Mouse (Mus musculus): ENCODE measurements around the gene Fam167b.
"Not testable (repeated sequence)": the region's sequence is repeated elsewhere in the genome, so short reads cannot be mapped to it uniquely, and the experiment has no call there.

Gene Fam167b

GRCm38 (mm10) chr4:129561184-129561583 lies 17.2 kb downstream of the Fam167b start:
- no peak for DNase-seq (ENCODE audit: low read depth, low spot score)

DNA sequence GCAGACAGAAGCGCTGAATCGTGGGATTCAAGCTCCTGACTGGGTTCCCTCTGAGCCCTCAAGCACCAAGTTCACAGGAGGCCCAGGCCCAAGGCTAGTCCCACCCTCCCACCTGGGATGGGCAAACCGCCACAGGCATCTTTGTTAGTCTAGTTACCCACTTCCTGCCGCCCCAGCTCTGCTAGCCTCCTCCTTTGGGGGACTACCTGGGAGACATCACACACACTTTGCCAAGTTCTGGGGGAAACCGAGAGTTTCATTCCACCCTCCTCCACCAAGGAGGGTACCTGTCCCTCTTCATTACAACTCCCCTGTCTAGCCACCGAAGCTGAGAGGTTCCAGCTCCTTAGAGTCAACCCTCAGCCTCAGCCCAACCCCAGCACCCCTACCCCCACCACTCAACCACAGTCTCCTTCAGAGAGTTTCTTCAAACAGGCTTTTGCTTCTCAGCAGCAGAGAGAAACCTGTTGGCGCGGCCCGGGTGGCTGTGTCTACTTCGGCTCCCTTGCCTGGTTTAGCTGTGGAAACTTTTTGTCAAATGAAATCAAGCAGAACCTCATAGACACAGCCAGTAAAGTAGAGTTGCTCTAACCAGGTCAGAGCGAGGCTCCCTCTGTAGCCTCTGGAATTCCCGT lies 19.9 kb downstream of the Fam167b start:
- DNase-seq (ENCODE audit: low read depth, low spot score): no peak

DNA sequence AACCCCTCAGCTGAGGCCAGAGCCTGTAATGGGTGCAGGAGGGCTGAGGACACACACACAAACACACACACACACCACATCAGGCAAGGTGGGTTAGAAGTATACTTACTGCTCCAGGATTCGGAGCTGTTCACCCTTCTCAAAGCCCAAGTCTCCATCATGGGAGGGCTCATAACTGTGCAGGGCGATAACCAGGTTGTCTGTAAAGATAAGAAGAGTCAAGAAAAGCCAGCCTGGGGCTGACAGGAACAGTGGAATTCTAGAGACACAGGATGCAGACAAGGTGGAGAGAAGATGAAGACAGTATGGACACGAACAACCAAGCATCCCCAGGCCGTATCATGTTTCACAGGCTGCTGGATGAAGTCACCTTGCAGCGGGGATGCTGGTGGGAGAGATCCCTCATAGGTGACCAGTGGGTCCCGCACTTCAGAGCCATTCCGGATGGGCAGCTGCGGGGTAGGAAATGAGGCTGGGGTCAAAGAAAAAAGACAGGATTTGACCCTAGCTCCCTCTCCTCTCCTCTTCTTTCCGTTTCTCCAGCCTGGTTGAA lies 21.0 kb downstream of the Fam167b start:
- no peak for DNase-seq (ENCODE audit: low read depth, low spot score)

DNA sequence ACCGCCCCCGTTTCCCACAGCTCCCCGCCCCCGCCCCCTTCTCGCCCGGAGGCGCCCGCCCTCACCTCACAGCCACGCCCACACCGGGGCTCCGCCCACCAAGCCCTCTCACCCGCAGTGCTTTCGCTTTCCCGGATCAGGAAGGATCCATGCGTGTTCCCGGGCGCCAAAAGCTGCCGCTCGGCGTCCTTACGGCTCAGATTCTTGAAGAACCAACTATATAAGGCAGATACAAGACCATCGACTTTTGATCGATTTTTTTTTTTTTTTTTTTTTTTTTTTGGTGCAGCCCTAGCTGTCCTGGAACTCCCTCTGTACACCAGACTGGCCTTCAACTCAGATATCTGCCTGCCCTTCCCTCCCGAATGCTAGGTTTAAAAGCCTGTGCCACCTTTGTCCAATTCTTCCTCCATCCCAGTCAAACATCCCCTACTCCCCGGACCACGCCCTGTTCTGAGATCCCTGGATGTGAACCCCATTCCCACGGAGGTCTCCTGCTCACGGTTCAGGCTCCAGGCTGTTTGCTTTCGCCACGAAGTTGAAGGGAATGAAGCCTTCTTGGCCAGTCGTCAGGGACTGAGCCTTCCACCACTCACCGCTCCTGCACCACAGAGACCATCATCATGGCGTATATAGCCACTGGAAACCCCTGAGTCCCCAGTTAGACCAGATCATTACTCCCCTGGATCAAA lies 21.7 kb downstream of the Fam167b start:
- DNase-seq (ENCODE audit: low read depth, low spot score): peak; percentile 64

DNA sequence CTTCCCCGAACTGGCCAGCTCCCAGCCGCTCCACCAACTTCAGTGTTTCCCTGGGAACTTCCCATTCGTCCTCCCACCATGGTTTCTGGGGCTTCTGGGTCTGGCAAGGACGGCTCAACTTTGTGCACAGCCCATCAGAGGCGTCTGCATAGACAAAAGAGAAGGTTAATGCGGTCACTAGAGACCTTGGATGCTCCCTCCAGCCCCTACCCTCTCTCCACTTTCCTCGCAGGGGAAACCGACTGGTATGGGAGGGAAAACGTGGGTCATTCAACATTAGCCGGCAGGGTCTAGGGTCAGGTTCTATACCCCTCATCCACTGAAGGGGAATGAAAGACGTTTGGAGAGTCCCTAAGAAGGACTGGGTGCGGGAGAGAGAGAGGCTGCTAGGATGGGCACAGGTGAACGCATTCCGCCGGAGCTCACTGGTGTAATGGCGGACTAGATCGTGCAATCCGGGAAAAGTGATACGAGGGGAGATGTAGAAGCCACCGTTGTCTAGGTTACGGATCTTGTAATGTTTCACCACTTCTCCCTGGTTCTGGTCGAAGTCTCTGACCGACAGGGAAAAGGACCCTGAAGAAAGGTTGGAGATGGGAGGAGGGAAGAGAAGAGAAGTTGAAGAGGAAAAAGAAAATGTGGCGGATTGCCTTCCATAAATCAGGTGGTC lies 22.4 kb downstream of the Fam167b start:
- DNase-seq (ENCODE audit: low read depth, low spot score): no peak

DNA sequence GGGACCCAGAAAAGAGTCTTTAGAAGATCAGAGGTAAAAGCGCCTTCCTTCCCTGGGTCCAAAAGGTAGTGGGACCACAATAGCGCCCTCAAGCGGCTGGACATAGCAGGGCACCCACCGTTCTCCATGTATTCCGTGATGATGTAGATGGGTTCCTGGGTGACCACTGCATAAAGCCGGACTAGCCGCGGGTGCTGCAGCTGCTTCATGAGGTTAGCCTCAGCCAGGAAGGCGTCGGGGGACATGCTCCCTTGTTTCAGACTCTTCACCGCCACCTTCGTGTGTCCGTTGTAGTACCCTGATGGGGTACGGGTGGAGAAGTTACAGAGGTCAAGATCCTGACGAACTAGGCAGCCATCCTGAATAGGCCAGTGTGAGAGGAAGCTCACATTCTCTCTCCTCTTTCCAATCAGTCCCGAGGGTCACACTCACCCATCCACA lies 22.9 kb downstream of the Fam167b start:
- no peak for DNase-seq (ENCODE audit: low read depth, low spot score)

GRCm38 (mm10) chr4:129554512-129554911 lies 23.8 kb downstream of the Fam167b start:
- not testable (repeated sequence) for DNase-seq (ENCODE audit: low read depth, low spot score)

GRCm38 (mm10) chr4:129550295-129550694 lies 28.1 kb downstream of the Fam167b start:
- no peak for DNase-seq (ENCODE audit: low read depth, low spot score)

- no peak for DNase-seq (ENCODE audit: low read depth, low spot score)
Measured at GRCm38 (mm10) chr4:129549306-129549705, 29.0 kb downstream of the Fam167b start.

- DNase-seq (ENCODE audit: low read depth, low spot score): not testable (repeated sequence)
Measured at GRCm38 (mm10) chr4:129547631-129548030, 30.7 kb downstream of the Fam167b start.

- DNase-seq (ENCODE audit: low read depth, low spot score): no peak
Measured at GRCm38 (mm10) chr4:129544106-129544505, 34.2 kb downstream of the Fam167b start.

DNA sequence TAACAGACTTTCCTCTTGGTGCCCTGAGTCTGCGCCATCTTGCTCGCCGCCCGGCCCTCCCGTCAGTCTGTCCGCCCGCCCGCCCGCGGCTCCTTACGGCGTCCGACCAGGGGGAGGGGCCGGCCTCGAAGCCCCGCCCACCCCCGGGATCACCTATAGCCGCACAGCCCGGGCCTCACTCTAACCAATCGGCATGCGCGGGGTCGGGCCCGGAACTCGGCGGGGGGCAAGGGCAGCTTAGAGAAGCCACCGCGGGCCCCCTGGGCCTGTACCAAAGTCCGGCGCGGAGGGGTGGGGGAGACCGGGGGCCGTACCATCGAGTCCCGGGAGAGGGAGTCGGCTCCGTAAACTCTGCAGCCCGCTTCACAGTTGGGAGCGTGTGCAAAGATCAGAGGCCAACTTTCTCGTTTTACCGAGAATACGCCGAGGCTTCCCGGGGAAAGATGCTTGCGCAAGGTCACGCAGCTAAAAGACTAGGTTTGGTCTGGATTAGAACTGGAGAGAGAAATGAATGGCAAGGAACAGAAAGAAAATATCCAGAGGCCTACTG lies 35.7 kb downstream of the Fam167b start, which contains the start of gene Hdac1:
TSS of gene Hdac1 (minus strand) at position 122 of the 550 bp plus-strand sequence.
- DNase-seq (ENCODE audit: low read depth, low spot score): peak; percentile 95

DNA sequence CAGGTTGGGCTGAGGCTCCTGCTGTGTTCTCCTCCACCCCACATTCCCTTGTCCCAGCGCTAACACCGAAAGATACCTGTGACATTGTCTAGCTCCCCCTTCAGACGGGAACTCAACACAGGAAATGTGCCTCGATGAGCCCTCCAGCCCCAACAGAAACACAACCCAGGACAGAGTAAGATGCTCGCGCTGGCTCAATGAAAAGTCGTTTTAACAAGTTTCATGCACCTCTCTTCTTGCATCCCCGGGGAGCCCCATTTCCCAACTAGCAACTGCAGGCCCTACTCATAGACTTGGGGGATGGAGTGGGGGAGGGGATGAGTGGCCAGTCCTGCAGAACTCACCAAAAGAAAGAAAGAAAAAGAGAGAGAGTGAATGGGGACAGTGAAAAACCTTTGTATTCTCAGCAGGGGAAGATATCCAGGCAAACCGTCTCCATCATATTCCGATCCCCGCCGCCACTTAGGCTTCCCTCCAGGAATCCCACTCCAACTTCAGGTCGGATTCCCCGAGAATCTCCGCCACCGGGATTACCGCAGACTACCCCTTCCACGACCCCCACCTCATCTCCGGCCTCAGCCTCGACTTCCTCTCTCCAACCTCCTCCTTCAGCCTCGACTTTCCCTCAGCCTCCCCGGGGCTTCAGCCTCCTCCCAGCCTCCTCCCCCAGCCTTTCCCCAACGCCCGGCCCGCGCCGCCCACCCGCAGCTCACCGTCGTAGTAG lies 36.3 kb downstream of the Fam167b start:
- no peak for DNase-seq (ENCODE audit: low read depth, low spot score)

- DNase-seq (ENCODE audit: low read depth, low spot score): no peak
Measured at GRCm38 (mm10) chr4:129540012-129540411, 38.3 kb downstream of the Fam167b start.

GRCm38 (mm10) chr4:129528901-129529300 lies 49.4 kb downstream of the Fam167b start:
- DNase-seq (ENCODE audit: low read depth, low spot score): not testable (repeated sequence)
